Mouse (Mus musculus) ovary, adult 18-20 months (tissue): ENCODE measurements around the gene Fanci.

Experiments used
- DNase-seq: peaks from one replicate; pipeline ENCODE4 v3.0.0; 2022; ENCODE audit warnings: low spot score, mixed read lengths

Fanci gene

GRCm38 (mm10) chr7:79387991-79388390 is 3.7 kb upstream of the Fanci start:
- DNase-seq: no peak

GRCm38 (mm10) chr7:79388671-79389206 is 3.0 kb upstream of the Fanci start:
- no peak for DNase-seq

- no peak for DNase-seq
Measured at GRCm38 (mm10) chr7:79390141-79390708, 1.5 kb upstream of the Fanci start.

- DNase-seq: no peak
Measured at GRCm38 (mm10) chr7:79391471-79391870, 258 bp upstream of the Fanci start.

GRCm38 (mm10) chr7:79392860-79393513 is 1.3 kb downstream of the Fanci start:
- no peak for DNase-seq

GRCm38 (mm10) chr7:79393924-79394323 is 2.2 kb downstream of the Fanci start:
- no peak for DNase-seq

GRCm38 (mm10) chr7:79394666-79395065 is 2.9 kb downstream of the Fanci start:
- DNase-seq: no peak

- no peak for DNase-seq
Measured at GRCm38 (mm10) chr7:79395186-79395585, 3.5 kb downstream of the Fanci start.

- DNase-seq: no peak
Measured at GRCm38 (mm10) chr7:79397446-79397963, 5.8 kb downstream of the Fanci start.

- no peak for DNase-seq
Measured at GRCm38 (mm10) chr7:79398426-79398825, 6.7 kb downstream of the Fanci start.

GRCm38 (mm10) chr7:79398971-79399370 is 7.2 kb downstream of the Fanci start:
- DNase-seq: no peak

GRCm38 (mm10) chr7:79400296-79400695 is 8.6 kb downstream of the Fanci start:
- DNase-seq: no peak

- no peak for DNase-seq
Measured at GRCm38 (mm10) chr7:79414449-79415375, 23.0 kb downstream of the Fanci start.

GRCm38 (mm10) chr7:79419950-79420349 is 28.2 kb downstream of the Fanci start:
- DNase-seq: no peak

- DNase-seq: no peak
Measured at GRCm38 (mm10) chr7:79422876-79423275, 31.1 kb downstream of the Fanci start.

GRCm38 (mm10) chr7:79425804-79426203 is 34.1 kb downstream of the Fanci start:
- no peak for DNase-seq

- DNase-seq: no peak
Measured at GRCm38 (mm10) chr7:79428243-79428642, 36.5 kb downstream of the Fanci start.

GRCm38 (mm10) chr7:79440035-79440434 is 48.3 kb downstream of the Fanci start:
- DNase-seq: no peak

- no peak for DNase-seq
Measured at GRCm38 (mm10) chr7:79447048-79447447, 55.3 kb downstream of the Fanci start.

- DNase-seq: no peak
Measured at GRCm38 (mm10) chr7:79447486-79447885, 55.8 kb downstream of the Fanci start.

- DNase-seq: no peak
Measured at GRCm38 (mm10) chr7:79461721-79462120, 70.0 kb downstream of the Fanci start.

GRCm38 (mm10) chr7:79463376-79464077 is 71.8 kb downstream of the Fanci start:
- no peak for DNase-seq
